Mouse (Mus musculus) thymus, postnatal 36 days (tissue): ENCODE measurements around the gene Cct8l1.

Source experiments
- DNase-seq, 2 experiments: peaks; one replicate each; pipeline ENCODE4 v3.0.0; 2022; ENCODE audit warnings: mixed read lengths in 2 of 2

Cct8l1 gene

DNA sequence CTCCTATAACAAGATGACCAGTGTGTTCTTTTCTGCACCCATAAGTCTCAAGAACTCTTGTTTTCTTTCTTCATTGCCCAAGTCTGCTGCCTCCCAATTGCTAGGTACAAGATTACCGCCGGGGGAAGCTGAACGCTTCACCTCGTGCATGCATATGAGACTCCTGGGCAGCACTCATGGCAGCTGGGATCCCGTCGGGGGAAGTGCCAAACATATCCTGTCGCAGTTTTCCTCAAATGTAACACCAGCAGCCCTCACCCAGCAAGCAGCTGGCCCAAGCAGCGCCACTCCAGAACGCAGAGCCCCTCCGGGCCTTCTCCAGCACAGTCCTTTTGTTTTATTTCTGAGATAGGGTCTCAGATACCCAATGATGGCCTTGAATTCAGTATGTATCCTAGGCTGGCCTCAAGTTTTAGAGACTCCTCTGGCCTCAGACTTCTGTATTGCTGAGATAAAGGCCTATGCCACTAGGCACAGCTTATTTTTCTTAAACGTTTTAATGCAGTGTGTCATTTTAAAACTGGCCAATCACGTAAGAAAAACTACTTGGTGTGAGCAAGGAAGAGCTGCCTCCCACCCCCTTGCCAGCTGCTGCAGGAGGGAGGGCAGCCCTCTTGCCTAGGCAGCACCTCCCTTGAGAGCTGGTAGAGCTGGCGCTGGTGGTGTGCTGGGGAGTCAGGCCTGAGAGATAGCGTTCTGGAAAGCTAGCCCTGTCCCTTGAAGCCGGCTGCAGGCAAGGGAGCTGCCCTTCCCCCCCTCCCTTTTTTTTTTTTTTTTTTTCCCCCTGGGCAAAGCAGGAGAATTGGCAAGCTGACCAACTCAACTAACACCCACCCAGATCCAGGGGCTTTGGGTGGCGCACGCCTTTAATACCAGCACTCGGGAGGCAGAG lies 16.6 kb downstream of the Cct8l1 start:
- peak in 1 of 2 experiments; percentile 29 for DNase-seq

DNA sequence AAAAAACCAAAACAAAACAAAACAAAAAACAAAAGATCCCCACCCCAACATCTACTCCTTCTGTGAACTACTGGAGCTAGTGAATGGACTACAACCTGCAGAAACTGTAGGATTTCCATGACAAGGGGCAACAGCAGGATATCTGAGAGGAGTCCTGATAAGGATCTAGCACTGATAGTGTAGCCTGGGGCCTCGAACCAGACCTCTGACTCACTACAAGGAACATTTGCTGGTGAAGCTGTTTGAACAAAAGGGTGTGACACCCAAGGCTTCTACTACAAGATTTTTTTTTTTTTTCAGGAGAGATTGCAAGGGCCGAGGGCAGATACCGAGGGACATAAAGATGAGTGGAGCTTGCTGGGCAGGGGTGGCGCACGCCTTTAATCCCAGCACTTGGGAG lies 17.4 kb downstream of the Cct8l1 start:
- DNase-seq: no peak

DNA sequence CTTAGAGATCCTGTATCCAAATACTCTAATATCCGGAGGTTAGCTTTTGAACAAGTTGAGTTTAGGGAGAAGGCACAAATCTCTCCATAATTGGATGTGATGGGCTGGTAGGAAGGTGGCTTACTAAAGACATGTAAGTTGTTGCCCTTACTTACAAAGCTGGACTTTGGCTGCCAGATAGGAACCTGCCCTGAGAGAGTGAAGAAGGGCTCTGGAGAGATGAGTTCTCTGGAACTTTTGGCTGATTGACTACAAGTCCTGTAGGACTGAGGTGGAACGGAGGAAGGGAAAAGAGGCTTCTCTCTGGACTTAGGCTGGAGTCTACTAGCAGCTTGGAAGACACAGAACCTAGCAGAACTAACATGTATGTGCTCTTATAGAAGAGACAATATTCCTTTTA lies 19.7 kb downstream of the Cct8l1 start:
- no peak for DNase-seq

DNA sequence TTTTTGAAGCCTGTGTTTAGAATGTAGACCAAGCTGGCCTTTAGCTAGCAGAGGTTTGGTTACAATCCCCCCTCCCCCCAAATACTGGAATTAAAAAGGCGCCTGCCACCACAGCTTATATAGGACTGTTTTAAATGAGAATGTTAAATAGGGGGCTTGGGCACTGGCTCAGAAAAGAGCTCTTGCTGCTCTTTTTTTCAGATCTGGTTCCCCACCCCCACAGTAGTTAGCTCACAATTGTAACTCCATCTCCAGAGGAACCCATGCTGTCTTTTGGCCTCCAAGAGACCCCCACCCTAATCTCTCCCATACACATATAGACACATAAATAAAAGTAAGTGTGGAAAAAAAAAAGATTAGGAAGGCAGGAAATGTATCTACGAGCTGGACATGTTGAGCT lies 20.6 kb downstream of the Cct8l1 start:
- no peak for DNase-seq

DNA sequence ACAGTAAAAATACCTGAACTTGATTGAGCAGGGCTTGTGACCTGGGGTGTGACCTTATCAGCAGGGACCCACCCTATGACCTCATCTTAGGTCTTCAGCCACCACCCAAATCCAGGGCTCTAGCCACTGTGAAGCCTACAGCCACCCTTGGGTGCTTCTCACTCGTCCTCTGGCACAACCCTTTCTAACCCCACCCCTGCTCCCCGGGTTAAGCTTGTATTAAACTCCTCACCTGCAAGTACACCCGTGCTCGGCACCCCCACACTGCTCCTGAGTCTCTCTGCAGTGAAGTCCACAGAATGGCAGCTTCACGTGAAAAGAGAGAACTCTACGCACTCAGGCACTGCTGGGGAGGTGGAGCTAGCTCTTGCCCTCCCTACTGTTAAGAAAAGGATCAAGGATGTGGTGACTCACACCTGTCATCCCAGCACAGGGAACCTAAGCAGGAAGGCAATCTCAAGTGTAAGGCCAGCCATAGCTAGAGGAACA lies 21.1 kb downstream of the Cct8l1 start:
- no peak for DNase-seq

DNA sequence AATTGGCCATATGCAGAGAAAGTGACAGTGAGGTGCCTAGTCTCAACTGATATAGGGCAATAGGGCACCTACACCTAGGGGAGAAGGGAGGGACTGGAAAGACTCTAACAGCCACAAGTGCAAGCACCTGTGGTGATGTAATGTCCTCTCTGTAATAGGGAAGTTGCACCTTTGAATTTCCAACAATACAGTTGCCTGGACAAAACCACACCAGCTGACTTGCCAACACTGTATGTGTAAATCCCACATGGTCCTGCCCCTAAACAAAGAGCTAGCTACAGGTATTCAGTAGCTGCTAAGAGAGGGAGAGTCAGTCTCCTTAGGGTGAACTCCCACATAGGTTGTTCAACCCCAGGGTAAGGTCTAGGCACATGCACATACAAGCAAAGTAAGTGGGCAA lies 24.5 kb downstream of the Cct8l1 start:
- DNase-seq: no peak

DNA sequence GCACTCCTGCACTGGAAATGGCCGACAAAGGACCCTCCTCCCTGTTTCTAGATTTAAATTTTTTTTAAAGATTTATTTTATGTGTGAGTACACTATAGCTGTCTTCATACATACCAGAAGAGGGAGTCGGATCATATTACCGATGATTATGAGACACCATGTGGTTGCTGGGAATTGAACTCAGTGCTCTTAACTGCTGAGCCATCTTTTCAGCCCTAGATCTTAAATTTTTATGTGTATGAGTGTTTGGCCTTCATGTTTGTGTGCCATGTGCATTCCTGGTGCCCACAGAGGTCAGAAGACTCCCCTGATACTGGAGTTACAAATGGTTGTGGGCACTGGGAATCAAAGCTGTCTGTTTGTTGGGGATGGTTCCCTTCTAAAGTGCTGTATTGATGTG lies 25.1 kb downstream of the Cct8l1 start:
- no peak for DNase-seq

DNA sequence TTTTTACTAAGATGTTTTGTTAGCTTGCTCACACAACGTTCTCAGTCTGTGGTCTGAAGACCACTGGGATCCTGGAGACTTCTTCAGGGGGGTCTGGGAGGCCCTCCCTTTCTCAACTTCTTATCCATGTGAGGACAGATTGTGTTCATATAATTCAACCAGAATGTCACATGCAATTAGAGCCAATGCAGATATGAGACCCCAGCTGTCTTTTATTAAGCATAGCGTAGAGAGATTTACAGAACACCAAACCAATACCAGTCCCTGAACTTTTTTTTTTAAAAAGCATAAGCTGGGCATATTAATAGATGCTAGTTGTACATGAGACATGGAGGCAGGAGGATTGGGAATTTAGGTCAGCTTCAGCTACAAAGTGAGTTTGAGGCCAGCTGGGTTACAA lies 25.8 kb downstream of the Cct8l1 start:
- DNase-seq: no peak

DNA sequence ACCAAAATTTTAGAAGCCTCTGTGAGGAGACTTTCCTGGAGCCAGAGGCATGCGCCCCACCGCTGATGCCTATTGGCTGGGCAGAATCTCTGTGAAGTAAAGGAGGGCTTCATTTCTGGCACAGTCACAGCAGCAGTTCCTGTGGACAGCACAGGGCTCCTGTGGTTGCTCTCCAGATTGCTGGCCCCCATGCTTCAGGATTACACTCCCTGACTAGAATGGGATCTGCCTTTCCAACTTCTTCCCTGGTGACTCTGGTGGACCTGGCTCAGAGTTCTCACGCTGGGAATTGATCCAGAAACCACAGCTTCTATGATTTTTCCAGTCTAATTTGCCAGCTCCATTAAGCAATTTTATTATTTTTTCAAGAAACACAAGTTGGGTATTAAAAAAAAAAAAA lies 28.2 kb downstream of the Cct8l1 start:
- DNase-seq: no peak

DNA sequence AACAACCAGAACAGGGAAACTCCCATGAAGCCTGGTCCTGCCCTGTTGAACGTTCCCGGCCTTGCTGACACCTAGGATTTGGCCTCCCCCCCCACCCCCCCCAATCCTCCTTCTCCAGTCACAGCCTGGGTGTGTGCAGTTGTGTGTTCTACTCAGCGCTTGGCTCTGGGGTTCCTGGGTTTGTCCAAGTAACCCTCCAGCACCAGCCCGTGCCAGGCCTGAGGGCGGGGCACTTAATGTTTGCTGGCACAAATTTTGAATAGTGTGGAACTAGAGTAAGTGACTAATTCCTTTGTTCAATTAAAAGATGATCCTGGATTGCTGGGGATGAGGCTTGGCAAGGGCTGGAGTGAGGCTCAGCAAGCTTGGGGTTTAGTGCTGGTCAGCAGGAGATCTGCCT lies 28.7 kb downstream of the Cct8l1 start:
- DNase-seq: no peak

DNA sequence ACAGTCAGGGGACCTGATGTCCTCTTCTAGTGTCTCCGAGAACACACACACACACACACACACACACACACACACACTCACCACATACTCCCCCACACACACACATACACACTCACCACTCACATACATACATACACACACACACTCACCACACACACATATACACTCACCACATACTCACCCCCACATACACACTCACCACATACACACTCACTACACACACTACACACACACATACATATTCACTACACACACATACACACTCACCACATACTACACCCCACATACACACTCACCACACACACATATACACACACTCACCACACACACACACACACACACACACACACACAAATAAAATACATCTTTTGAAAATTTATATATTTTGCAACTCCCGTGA lies 31.0 kb downstream of the Cct8l1 start:
- no peak for DNase-seq

DNA sequence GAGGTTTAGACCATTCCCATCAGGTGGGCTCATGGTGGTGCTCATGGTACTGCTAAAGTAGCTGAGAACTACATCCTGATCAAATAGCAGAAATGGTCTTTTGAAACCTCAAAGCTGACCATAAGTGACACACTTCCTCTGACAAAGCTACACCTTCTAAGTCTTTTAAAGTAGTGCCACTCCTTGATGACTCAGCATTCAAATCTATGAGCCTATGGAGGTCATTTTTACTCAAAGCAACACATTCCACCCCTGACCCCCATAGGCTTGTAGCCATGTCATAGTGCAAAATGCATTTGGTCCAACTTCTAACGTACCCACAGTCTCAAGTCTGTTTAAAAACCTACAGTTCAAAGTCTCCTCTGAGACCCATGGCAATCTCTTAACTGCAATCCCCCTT lies 35.0 kb downstream of the Cct8l1 start:
- DNase-seq: no peak

DNA sequence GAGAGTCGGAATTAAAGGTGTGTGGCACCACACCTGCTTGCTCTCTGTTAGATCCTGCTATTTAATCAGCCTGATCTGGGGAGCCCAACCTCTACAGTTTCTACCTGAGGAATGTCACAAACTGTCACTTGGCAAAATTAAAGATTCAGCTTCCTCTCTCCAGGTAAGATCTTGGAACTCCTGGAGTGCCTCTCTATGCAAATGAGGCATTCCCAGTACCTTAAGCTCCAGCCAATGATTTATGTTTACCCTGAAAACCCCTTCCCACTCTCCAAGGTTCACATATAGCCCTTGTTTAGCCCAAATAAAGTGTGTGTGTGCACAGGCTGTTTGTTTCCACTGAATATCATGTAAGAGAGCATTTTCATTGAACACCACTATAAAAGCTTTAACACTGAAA lies 38.3 kb downstream of the Cct8l1 start:
- no peak for DNase-seq

DNA sequence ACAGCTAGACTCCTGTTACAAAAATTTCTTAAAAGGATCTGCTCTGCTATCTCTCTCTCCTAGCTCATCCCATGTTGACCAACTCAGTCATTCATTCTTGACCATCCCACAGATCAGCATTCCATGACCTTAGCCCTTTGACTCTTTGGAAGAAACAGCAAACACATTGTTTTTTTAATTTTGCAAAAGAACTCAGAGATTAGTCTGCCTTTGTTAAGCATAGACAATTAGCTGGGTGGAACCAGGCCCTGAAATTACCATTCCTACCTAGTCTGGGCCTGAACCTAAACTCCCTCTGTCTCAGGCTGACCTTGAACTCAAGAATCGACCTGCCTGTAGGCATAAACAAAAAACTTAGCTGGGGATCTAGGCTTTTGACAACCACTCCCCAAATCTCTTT lies 38.8 kb downstream of the Cct8l1 start:
- no peak for DNase-seq

DNA sequence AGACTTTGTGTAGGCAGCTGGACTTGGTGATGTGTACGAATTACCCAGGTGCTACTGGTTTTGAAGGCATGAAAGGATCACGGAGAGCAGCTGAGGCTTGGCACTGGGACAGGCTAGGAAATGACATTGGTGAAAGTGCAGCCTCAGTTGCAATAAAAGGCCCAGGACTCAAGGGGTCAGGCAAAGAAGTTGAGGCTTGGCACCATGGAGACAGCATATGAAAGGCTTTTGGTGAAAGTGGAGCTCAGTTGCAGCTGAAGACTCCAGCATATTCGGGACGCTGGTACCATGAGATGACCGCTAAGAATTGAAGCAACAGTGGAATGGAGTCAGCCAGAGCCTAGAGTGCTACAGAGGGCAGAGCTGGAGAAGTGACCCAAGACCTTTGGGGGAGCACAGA lies 39.8 kb downstream of the Cct8l1 start:
- DNase-seq: no peak

DNA sequence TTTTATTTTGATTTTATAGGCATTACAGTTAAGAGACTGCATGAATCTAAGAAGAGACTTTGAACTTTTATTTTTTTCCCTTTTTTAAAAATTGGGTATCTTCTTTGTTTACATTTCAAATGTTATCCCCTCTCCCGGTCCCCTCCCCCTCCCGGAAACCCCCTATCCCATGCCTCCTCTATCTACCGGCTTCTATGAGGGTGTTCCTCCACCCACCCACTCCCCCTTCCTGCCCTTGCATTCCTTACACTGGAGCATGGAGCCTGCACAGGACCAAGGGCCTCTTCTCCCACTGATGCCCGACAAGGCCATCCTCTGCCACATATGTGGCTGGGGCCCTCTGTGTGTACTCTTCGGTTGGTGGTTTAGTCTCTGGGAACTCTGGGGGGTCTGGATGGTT lies 40.5 kb downstream of the Cct8l1 start:
- DNase-seq: no peak
